Mouse (Mus musculus) midbrain, postnatal 0 days (tissue): ENCODE results near the gene Eef1a2. TPM values are rescaled to one million over a fixed set of nuclear protein-coding genes. Genes with fewer than 3 reads are reported as not detected.
A peak's percentile ranks its signal among the peaks of the same experiment; 100 is the strongest.

Experiments
- ATAC-seq: fragments of 200-750 bp; cut with Nextera tagmentation; 2 replicates; pipeline ENCODE4 v1.8.0; 2017; ENCODE audit warnings: moderate number of reproducible peaks, mild to moderate bottlenecking, moderate TSS enrichment, moderate library complexity; ENCODE audit not compliant: low FRiP score
- DNase-seq: peaks from one replicate; pipeline ENCODE4 v3.0.0-alpha.2; 2015; ENCODE audit warnings: low spot score
- H3K27ac ChIP-seq: fragments of 300-500 bp; sonication (generic); 2 replicates; pipeline ENCODE4 v1.5.1; 2014; ENCODE audit warnings: low read depth, mild to moderate bottlenecking, low read length, mixed read lengths
- H3K27me3 ChIP-seq: fragments of 300-500 bp; sonication (generic); 2 replicates; pipeline ENCODE4 v1.6.1; 2014; ENCODE audit warnings: low read length, control low read depth, mixed read lengths; ENCODE audit not compliant: insufficient read depth
- H3K36me3 ChIP-seq: fragments of 300-500 bp; sonication (generic); 2 replicates; pipeline ENCODE4 v1.6.1; 2014; ENCODE audit warnings: low read length, control low read depth, mixed read lengths; ENCODE audit not compliant: insufficient read depth
- H3K4me1 ChIP-seq: fragments of 300-500 bp; sonication (generic); 2 replicates; pipeline ENCODE4 v1.6.1; 2014; ENCODE audit warnings: mild to moderate bottlenecking, control low read depth, antibody characterized with exemption, low read length, mixed read lengths; ENCODE audit not compliant: insufficient read depth
- H3K4me2 ChIP-seq: fragments of 300-500 bp; sonication (generic); 2 replicates; pipeline ENCODE4 v1.6.1; 2014; ENCODE audit warnings: low read depth, mild to moderate bottlenecking, low read length, mixed read lengths; ENCODE audit not compliant: poor library complexity, severe bottlenecking
- H3K4me3 ChIP-seq: fragments of 300-500 bp; sonication (generic); 2 replicates; pipeline ENCODE4 v1.5.1; 2014; ENCODE audit warnings: low read depth, mild to moderate bottlenecking, low read length, moderate library complexity
- H3K9ac ChIP-seq: fragments of 300-500 bp; sonication (generic); replicated peaks from 2 replicates; pipeline ENCODE4 v1.6.1; 2014; ENCODE audit warnings: mild to moderate bottlenecking, low read length, moderate library complexity, mixed read lengths; ENCODE audit not compliant: poor library complexity, severe bottlenecking
- H3K9me3 ChIP-seq: fragments of 300-500 bp; sonication (generic); 2 replicates; pipeline ENCODE4 v1.6.1; 2016; ENCODE audit warnings: low read length, control low read depth
- CTCF ChIP-seq: IDR thresholded peaks from 2 replicates; pipeline ENCODE4 v1.5.1; 2016; ENCODE audit warnings: antibody characterized with exemption, mild to moderate bottlenecking
- whole genome bisulfite sequencing: fragments of 180-500 bp; shearing (Covaris S2); extraction: QIAGEN DNeasy Blood & Tissue Kit; methylation state at CpG from one replicate; pipeline ENCODE4 v1.1.7; 2014; 5-methylcytosine and 5-hydroxymethylcytosine counted together
- polyA plus RNA-seq: library from polyadenylated mRNA; unstranded; fragments of >200 nt; fragmentation: Nextera tagmentation; extraction: Ambion mirVana; gene quantifications from 2 replicates; pipeline ENCODE4 v1.2.1, GENCODE M21; 2015
- total RNA-seq: library from RNA; depleted of rRNA; stranded (reverse); fragments of >200 nt; gene quantifications from 2 replicates; pipeline ENCODE4 v1.2.3, GENCODE M21; 2014

Eef1a2 gene
- total and polyA plus RNA-seq, 2 experiments from 2014 or later: 23.3 to 367 TPM

DNA sequence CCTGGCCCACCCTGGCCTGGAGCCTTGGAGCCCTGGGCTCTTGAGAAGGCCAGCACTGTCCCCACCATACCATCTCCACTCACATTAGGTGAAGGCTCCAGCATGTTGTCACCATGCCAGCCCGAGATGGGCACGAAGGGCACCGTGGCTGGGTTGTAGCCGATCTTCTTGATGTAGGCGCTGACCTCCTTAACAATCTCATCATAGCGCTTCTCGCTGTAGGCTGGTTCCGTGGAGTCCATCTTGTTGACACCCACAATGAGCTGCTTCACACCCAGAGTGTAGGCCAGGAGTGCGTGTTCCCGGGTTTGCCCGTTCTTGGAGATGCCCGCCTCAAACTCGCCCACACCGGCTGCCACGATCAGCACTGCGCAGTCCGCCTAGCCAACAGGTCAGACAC is 4.1 kb downstream of the Eef1a2 start:
- no peak for ATAC-seq
- Histone ChIP-seq H3K4me3 (no peak overlapping the region), H3K27me3 (no peaks in the 10 kb centered on the region), H3K9ac (no peak overlapping the region), H3K4me1 (peaks cover 25% of the 10 kb centered on the region), H3K9me3 (no peaks in the 10 kb centered on the region), H3K27ac (no peak overlapping the region), H3K4me2 (no peak overlapping the region), H3K36me3 (peaks cover 35% of the 10 kb centered on the region)
- DNase-seq: no peak
- WGBS: 95% methylated on average over 17 of the region's 17 CpGs
- TF ChIP-seq CTCF: no peak

GRCm38 (mm10) chr2:181150281-181150680 is 6.5 kb downstream of the Eef1a2 start:
- TF ChIP-seq CTCF: no peak
- ATAC-seq: no peak
- peaks cover 39% of the 10 kb centered on the region for H3K36me3 ChIP-seq
- no peak overlapping the region for H3K9ac ChIP-seq
- no peak for DNase-seq
- H3K9me3 ChIP-seq: no peaks in the 10 kb centered on the region
- peaks cover 11% of the 10 kb centered on the region for H3K4me1 ChIP-seq
- H3K4me2 ChIP-seq: no peak overlapping the region
- H3K27me3 ChIP-seq: no peaks in the 10 kb centered on the region
- no peak overlapping the region for H3K27ac ChIP-seq
- H3K4me3 ChIP-seq: no peak overlapping the region
- WGBS: 73% methylated on average over 6 of the region's 6 CpGs

DNA sequence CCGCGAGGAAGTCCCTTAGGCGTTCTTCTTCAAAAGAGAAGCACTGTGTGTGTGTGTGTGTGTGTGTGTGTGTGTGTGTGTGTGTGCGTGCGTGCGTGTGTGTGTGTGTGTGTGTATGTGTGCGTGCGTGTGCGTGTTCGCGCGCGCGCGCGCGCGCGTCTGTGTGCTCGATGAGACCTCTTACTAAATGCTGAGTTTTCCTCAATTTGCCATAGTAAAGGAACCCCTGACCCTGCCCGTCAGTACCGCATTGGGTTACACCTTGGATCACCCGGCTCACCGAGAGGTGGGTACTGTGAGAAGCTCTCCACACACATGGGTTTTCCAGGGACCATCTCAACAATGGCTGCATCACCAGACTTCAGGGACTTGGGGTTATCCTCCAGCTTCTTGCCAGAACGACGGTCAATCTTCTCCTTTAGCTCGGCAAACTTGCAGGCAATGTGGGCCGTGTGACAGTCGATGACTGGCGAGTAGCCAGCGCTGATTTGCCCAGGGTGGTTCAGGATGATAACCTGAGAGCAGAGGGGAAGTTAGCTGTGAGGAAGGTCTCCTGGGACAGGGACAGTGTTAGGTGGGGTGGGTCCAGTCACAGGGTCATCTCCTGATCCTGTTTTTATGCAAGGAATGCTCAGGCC is 8.4 kb downstream of the Eef1a2 start:
- H3K4me3 ChIP-seq: no peak overlapping the region
- H3K36me3 ChIP-seq: peaks cover 39% of the 10 kb centered on the region
- peaks cover 3% of the 10 kb centered on the region; the same call in 1 of the 2 replicates for H3K4me1 ChIP-seq
- H3K27me3 ChIP-seq: no peaks in the 10 kb centered on the region
- no peak for DNase-seq
- no peak overlapping the region for H3K9ac ChIP-seq
- TF ChIP-seq CTCF: no peak
- H3K27ac ChIP-seq: no peak overlapping the region
- H3K9me3 ChIP-seq: no peaks in the 10 kb centered on the region
- peak overlapping the region; percentile 51 for H3K4me2 ChIP-seq
- 20% methylated on average over 31 of the region's 31 CpGs for WGBS
- no peak for ATAC-seq

- H3K4me1 ChIP-seq: peaks cover 3% of the 10 kb centered on the region; the same call in 1 of the 2 replicates
- no peak for TF ChIP-seq CTCF
- 0 out of 2 replicates have a peak overlapping the region, but pooled peaks have one; percentile 8 for H3K9ac ChIP-seq
- no peaks in the 10 kb centered on the region for H3K27me3 ChIP-seq
- peak; percentile 61 for DNase-seq
- H3K36me3 ChIP-seq: peaks cover 33% of the 10 kb centered on the region
- H3K4me2 ChIP-seq: peak overlapping the region; percentile 51
- peak overlapping the region; percentile 23 for H3K4me3 ChIP-seq
- ATAC-seq: no peak
- H3K27ac ChIP-seq: no peak overlapping the region
- no peaks in the 10 kb centered on the region for H3K9me3 ChIP-seq
- WGBS: 6% methylated on average over 52 of the region's 61 CpGs
Measured at GRCm38 (mm10) chr2:181147546-181148317, 9.1 kb downstream of the Eef1a2 start.

GRCm38 (mm10) chr2:181146976-181147545 is 9.8 kb downstream of the Eef1a2 start:
- H3K4me3 ChIP-seq: no peak overlapping the region

DNA sequence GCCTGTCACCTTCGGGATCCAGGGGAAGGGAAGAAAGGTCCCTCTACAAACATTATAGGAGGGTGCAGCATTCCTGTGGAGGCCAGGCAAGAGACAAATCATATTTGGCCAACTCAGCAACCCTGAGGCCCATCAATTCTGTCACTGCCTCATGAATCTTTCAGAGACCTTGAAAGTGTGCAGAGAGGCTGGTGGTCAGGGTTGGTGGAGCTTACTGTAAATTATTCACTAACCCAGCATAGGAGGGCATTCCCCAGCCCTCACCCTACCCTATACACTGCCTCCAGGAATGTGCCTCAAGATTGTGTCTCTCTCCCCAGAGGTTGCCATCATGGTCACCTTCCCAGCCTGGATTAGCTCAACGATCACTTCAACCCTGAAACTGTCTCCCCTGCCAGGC is 12.1 kb downstream of the Eef1a2 start:
- no peak overlapping the region for H3K9ac ChIP-seq
- H3K4me3 ChIP-seq: no peak overlapping the region
- H3K4me2 ChIP-seq: no peak overlapping the region
- H3K9me3 ChIP-seq: no peaks in the 10 kb centered on the region
- H3K4me1 ChIP-seq: peaks cover 3% of the 10 kb centered on the region; the same call in 1 of the 2 replicates
- no peaks in the 10 kb centered on the region; the same call in 1 of the 2 replicates for H3K27me3 ChIP-seq
- ATAC-seq (no peak), DNase-seq (no peak)
- H3K27ac ChIP-seq: no peak overlapping the region
- peaks cover 6% of the 10 kb centered on the region for H3K36me3 ChIP-seq
- no peak for TF ChIP-seq CTCF
- 82% methylated on average over 2 of the region's 2 CpGs for WGBS

More at GRCm38 (mm10) chr2:181146976-181147545, 9.8 kb downstream of the Eef1a2 start:
- Histone ChIP-seq H3K4me2 (no peak overlapping the region), H3K9ac (no peak overlapping the region), H3K27me3 (no peaks in the 10 kb centered on the region), H3K9me3 (no peaks in the 10 kb centered on the region), H3K4me1 (peaks cover 3% of the 10 kb centered on the region; the same call in 1 of the 2 replicates), H3K27ac (no peak overlapping the region), H3K36me3 (peaks cover 29% of the 10 kb centered on the region)
- no peak for TF ChIP-seq CTCF
- no peak for DNase-seq
- 59% methylated on average over 4 of the region's 4 CpGs for WGBS
- no peak for ATAC-seq
